ENCODE assay signal across 24 mouse cellular contexts in the genomic region with DNA sequence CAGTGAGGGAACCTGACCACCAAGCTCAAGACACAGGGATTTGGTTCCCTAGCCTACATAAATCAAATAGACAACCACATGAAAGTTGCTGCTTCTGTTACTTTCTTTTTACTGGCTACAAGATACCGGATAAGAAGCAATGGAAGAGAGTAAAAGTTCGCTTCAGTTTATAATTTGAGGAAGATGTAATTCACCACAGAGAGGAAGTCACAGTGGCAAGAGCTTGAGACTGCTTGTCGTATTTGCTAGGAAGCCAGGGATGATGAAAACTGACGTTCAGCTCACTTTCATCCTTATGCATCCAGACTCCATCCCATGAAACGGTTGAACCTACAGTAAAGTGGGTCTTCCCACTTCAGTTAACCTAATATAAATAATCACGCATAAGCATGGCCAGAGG.
DNase-seq lines count a peak whose midpoint lies in the region; ATAC-seq and TF ChIP-seq lines count a peak whose summit lies in the region.
"Had no signal": no experiment of that assay in that cellular context is flagged by ENCODE, and none has a peak within 500 bp of the region (broad histone marks: within the 10 kb centered on the region; RNA-seq: fewer than 3 reads in every experiment).

No protein-coding gene starts in this region.

- H3K4me3 ChIP-seq in gastrocnemius, adult 2 months, result no peak overlapping the region
- H3K4me3 ChIP-seq: embryonic facial prominence, embryonic 12.5 days; heart, embryonic 15.5 days; hindbrain, embryonic 15.5 days; kidney, embryonic 15.5 days; left cerebral cortex, adult 2 months; limb, embryonic 15.5 days; neural tube, embryonic 15.5 days had no signal

- intact Hi-C loops in gastrocnemius, adult 2 months (cut with DNase I), result no loop called here

- peak; percentile 62 for ATAC-seq in granulocyte monocyte progenitor cell, adult 5-6 weeks (replicated peaks; ENCODE audit: poor library complexity, severe bottlenecking)
- peak; percentile 63 for ATAC-seq in megakaryocyte progenitor cell, adult 5-6 weeks (replicated peaks; ENCODE audit: poor library complexity)
- ATAC-seq: intestine, embryonic 16.5 days had no signal

- no peak for DNase-seq in gastrocnemius, adult 2 months
- no peak for DNase-seq in gastrocnemius, postnatal 4 days (ENCODE audit: low spot score in 2 of 2)
- DNase-seq in 416B (ENCODE audit: low read depth), result peak; percentile 23
- DNase-seq in frontal cortex, postnatal 10 days (ENCODE audit: low spot score in 2 of 2), result no peak
- DNase-seq in frontal cortex, adult 2 months (ENCODE audit: extremely low spot score in 1 of 2, low spot score in 1 of 2), result no peak
- no peak for DNase-seq in left cerebral cortex, adult 9 months (ENCODE audit: low spot score in 2 of 2)
- DNase-seq: adrenal gland, postnatal 14 days; cerebellum, adult 11-12 months; cerebellum, postnatal 10 days; gastrocnemius, postnatal 10 days; kidney, postnatal 4 days; left cerebral cortex, postnatal 4 days; lung, adult 18-20 months; lung, postnatal 10 days had no signal

- no peak for TF ChIP-seq CTCF in gastrocnemius, adult 2 months (IDR thresholded peaks at IDR 0.05)

- peak overlapping the region; percentile 40 for H3K27ac ChIP-seq in gastrocnemius, adult 2 months
- H3K27ac ChIP-seq: embryonic facial prominence, embryonic 12.5 days; heart, embryonic 15.5 days; hindbrain, embryonic 15.5 days; kidney, embryonic 15.5 days; left cerebral cortex, adult 2 months; limb, embryonic 15.5 days; neural tube, embryonic 15.5 days had no signal
